Mouse (Mus musculus) C2C12 (cell line): ENCODE measurements around the gene Timeless. TPM values are rescaled to one million over a fixed set of nuclear protein-coding genes. Genes with fewer than 3 reads are reported as not detected.
"Not testable (repeated sequence)": the region's sequence is repeated elsewhere in the genome, so short reads cannot be mapped to it uniquely, and the experiment has no call there.

Experiments used
- H3K27me3 ChIP-seq: one replicate; pipeline ENCODE4 v1.6.1; 2011; ENCODE audit not compliant: control insufficient read depth, insufficient read depth, insufficient read length
- H3K36me3 ChIP-seq: one replicate; pipeline ENCODE4 v1.6.1; 2011; ENCODE audit not compliant: control insufficient read depth, insufficient read depth
- H3K4me3 ChIP-seq: one replicate; pipeline ENCODE4 v1.5.1; 2011; ENCODE audit warnings: mild to moderate bottlenecking, control low read depth; ENCODE audit not compliant: poor library complexity, insufficient read depth, severe bottlenecking
- H3K79me2 ChIP-seq: one replicate; pipeline ENCODE4 v1.6.1; 2011; ENCODE audit not compliant: control insufficient read depth, insufficient read depth
- H3K79me3 ChIP-seq: one replicate; pipeline ENCODE4 v1.6.1; 2011; ENCODE audit warnings: low read depth, control low read depth
- H3ac ChIP-seq: one replicate; pipeline ENCODE3; 2011; ENCODE audit warnings: low read depth; ENCODE audit not compliant: control insufficient read depth, insufficient read length
- CEBPB ChIP-seq: IDR thresholded peaks from one replicate; pipeline ENCODE4 v1.6.1; 2011; ENCODE audit warnings: low read depth, mild to moderate bottlenecking, control low read depth, moderate library complexity
- CTCF ChIP-seq: IDR thresholded peaks from one replicate; pipeline ENCODE4 v1.5.1; 2011; ENCODE audit not compliant: control insufficient read depth, insufficient read depth, insufficient read length
- FOSL1 ChIP-seq: IDR thresholded peaks from one replicate; pipeline ENCODE4 v1.8.0; 2011; ENCODE audit warnings: mild to moderate bottlenecking, low read length; ENCODE audit not compliant: poor library complexity, insufficient read depth, severe bottlenecking
- MAX ChIP-seq: IDR thresholded peaks from one replicate; pipeline ENCODE4 v1.6.1; 2011; ENCODE audit warnings: mild to moderate bottlenecking, control low read depth
- MYOD1 ChIP-seq: IDR thresholded peaks from one replicate; pipeline ENCODE4 v1.6.1; 2011; ENCODE audit warnings: low read depth; ENCODE audit not compliant: control insufficient read depth, insufficient read length
- MYOG ChIP-seq: IDR thresholded peaks from one replicate; pipeline ENCODE4 v1.6.1; 2011; ENCODE audit not compliant: control insufficient read depth, insufficient read length; ENCODE audit errors: extremely low read depth
- USF1 ChIP-seq: IDR thresholded peaks from one replicate; pipeline ENCODE4 v1.6.1; 2011; ENCODE audit warnings: low read depth, mild to moderate bottlenecking, control low read depth, moderate library complexity
- polyA plus RNA-seq: library from polyadenylated mRNA; unstranded; fragments of >200 nt; fragmentation: generic; extraction: Trizol; gene quantifications from one replicate; pipeline ENCODE4 v1.2.1, GENCODE M21; 2012; ENCODE audit warnings: missing spikeins

Gene Timeless
- polyA plus RNA-seq, 1 experiment: 17.7 TPM

GRCm38 (mm10) chr10:128271883-128272282 is 40.0 kb downstream of the Timeless start:
- H3ac ChIP-seq: no peak overlapping the region
- TF ChIP-seq CTCF (no peak), USF1 (peak; percentile 23), FOSL1 (no peak)
- H3K4me3 ChIP-seq: no peak overlapping the region
- H3K27me3 ChIP-seq: no peaks in the 10 kb centered on the region
- H3K36me3 ChIP-seq: no peaks in the 10 kb centered on the region
- H3K79me3 ChIP-seq: no peaks in the 10 kb centered on the region
- no peaks in the 10 kb centered on the region for H3K79me2 ChIP-seq

DNA sequence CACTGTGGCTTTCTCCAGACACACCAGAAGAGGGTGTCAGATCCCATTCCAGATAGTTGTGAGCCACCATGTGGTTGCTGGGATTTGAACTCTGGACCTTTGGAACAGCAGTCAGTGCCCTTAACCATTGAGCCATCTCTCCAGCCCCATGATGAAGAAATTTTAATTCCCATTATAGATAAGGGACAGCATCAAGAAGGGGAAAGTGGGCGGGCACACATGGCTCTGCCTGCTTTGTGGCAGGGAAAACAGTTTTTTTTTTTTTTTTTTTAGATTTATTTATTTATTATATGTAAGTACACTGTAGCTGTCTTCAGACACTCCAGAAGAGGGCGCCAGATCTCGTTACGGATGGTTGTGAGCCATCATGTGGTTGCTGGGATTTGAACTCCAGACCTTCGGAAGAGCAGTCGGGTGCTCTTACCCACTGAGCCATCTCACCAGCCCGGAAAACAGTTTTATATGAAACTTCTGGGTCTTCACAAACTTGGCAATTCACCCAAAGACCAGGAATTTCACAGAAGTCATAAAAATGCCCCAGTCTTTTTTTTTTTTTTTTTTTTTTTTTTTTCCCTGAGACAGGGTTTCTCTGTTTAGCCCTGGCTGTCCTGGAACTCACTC is 41.1 kb downstream of the Timeless start:
- H3K79me3 ChIP-seq: not testable (repeated sequence)

GRCm38 (mm10) chr10:128275374-128275773 is 43.5 kb downstream of the Timeless start:
- H3K27me3 ChIP-seq, H3ac ChIP-seq, H3K79me3 ChIP-seq, H3K36me3 ChIP-seq, H3K4me3 ChIP-seq, H3K79me2 ChIP-seq: not testable (repeated sequence)

More for the DNA sequence above, 41.1 kb downstream of the Timeless start:
- not testable (repeated sequence) for H3K4me3 ChIP-seq, H3K27me3 ChIP-seq, H3K79me2 ChIP-seq, H3ac ChIP-seq, H3K36me3 ChIP-seq

DNA sequence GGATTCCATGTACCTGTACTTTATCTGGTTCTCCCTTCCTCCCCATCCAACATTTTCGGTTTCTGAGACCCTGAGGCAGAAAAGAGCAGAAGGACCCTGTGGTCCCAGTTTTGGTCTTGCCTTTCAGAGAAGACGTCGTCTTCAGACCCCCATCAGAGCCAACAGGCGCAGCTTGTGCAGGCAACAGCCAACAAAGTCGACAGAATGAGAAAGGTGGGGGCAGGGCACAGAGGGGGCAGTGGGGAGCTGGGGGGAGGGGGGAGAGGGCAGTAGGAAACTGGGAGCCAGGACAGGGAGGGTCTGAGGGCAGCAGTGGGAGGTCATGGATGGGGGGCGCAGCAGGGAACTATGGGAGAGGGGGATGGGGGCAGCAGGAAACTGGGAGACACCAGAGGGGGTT is 46.3 kb downstream of the Timeless start:
- Histone ChIP-seq H3K36me3 (peaks cover 12% of the 10 kb centered on the region), H3K79me3 (no peaks in the 10 kb centered on the region), H3K79me2 (no peaks in the 10 kb centered on the region), H3K4me3 (no peak overlapping the region), H3K27me3 (no peaks in the 10 kb centered on the region), H3ac (no peak overlapping the region)
- no peak for TF ChIP-seq USF1
- TF ChIP-seq MYOD1: no peak
- no peak for TF ChIP-seq CEBPB
- TF ChIP-seq CTCF: no peak
- TF ChIP-seq MYOG: no peak
- no peak for TF ChIP-seq FOSL1
- no peak for TF ChIP-seq MAX

GRCm38 (mm10) chr10:128280943-128281342 is 49.1 kb downstream of the Timeless start:
- Histone ChIP-seq H3K36me3 (peaks cover 21% of the 10 kb centered on the region), H3K79me3 (no peaks in the 10 kb centered on the region), H3ac (no peak overlapping the region), H3K4me3 (no peak overlapping the region), H3K79me2 (no peaks in the 10 kb centered on the region), H3K27me3 (no peaks in the 10 kb centered on the region)
- TF ChIP-seq CEBPB (no peak), FOSL1 (no peak), CTCF (no peak), MYOD1 (no peak), MYOG (no peak), MAX (no peak), USF1 (no peak)

DNA sequence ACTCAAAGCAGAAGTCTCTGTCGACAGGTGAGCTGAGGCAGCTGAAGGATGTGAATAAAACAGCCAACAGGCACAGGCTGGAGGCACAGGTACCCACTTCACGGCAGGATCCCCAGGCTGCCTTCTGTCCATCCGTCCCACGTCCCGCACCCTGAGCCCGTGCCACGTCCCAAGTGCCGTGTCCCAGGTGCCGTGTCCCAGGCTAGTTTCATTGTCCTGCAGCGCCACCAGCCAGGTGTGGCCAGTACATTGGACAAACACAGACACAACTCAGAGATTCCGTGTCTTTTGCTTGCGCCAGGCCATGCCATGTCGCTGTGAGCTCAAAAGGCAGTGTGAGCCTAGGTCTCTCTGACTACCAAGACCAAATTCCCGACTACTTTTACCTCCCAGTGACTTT is 49.8 kb downstream of the Timeless start:
- Histone ChIP-seq H3K27me3 (no peaks in the 10 kb centered on the region), H3K36me3 (peaks cover 26% of the 10 kb centered on the region), H3K79me2 (no peaks in the 10 kb centered on the region), H3ac (no peak overlapping the region), H3K4me3 (no peak overlapping the region), H3K79me3 (no peaks in the 10 kb centered on the region)
- TF ChIP-seq FOSL1 (no peak), MAX (no peak), MYOG (no peak), MYOD1 (no peak), CTCF (no peak), CEBPB (no peak), USF1 (no peak)
